Mouse (Mus musculus) bone marrow, adult 2 months (tissue): ENCODE measurements around the gene Lima1. TPM values are rescaled to one million over a fixed set of nuclear protein-coding genes. Genes with fewer than 3 reads are reported as not detected.

Experiments
- H3K27ac ChIP-seq: fragments of 200-500 bp; 2 replicates; pipeline ENCODE4 v1.5.1; 2012; ENCODE audit warnings: low read depth, mild to moderate bottlenecking, control low read depth, inconsistent platforms, low read length; ENCODE audit not compliant: control insufficient read depth, poor library complexity, insufficient read depth
- H3K4me1 ChIP-seq: fragments of 200-500 bp; 2 replicates; pipeline ENCODE4 v1.6.1; 2011; ENCODE audit warnings: low read length; ENCODE audit not compliant: control insufficient read depth, insufficient read depth
- H3K4me3 ChIP-seq: fragments of 200-500 bp; replicated peaks from 2 replicates; pipeline ENCODE3; 2011; ENCODE audit warnings: mild to moderate bottlenecking, low read depth, low read length, control low read depth; ENCODE audit not compliant: control insufficient read depth
- CTCF ChIP-seq: fragments of 200-500 bp; IDR thresholded peaks from 2 replicates; pipeline ENCODE4 v1.5.1; 2011; ENCODE audit warnings: low read length, control low read depth; ENCODE audit not compliant: control insufficient read depth, insufficient read depth
- POLR2A ChIP-seq: fragments of 200-500 bp; IDR thresholded peaks from 2 replicates; pipeline ENCODE4 v1.6.1; 2011; ENCODE audit warnings: low read depth, mild to moderate bottlenecking, control low read depth, low read length, borderline replicate concordance; ENCODE audit not compliant: control insufficient read depth
- WGBS: fragments of 180-500 bp; shearing (Covaris S2); methylation state at CpG from one replicate; pipeline ENCODE4 v1.1.7; 2018; 5-methylcytosine and 5-hydroxymethylcytosine counted together
- polyA plus RNA-seq: library from polyadenylated mRNA; stranded (reverse); fragments of >200 nt; gene quantifications from 2 replicates; pipeline ENCODE4 v1.2.4, GENCODE M21; 2011; ENCODE audit warnings: low replicate concordance; ENCODE audit not compliant: missing spikeins, insufficient read depth, insufficient read length

The Lima1 gene
- polyA plus RNA-seq, 1 experiment = 6.5 TPM

- no peaks in the 10 kb centered on the region for H3K4me1 ChIP-seq
- H3K27ac ChIP-seq = no peak overlapping the region
- TF ChIP-seq POLR2A (no peak), CTCF (no peak)
- WGBS = 91% methylated on average over 5 of the region's 5 CpGs
- no peak overlapping the region for H3K4me3 ChIP-seq
These were observed 3.3 kb upstream of the Lima1 start for GRCm38 (mm10) chr15:99878541-99878940.

- Histone ChIP-seq H3K27ac (no peak overlapping the region), H3K4me3 (peak overlapping the region; percentile 62), H3K4me1 (no peaks in the 10 kb centered on the region)
- 4% methylated on average over 30 of the region's 30 CpGs for WGBS
- TF ChIP-seq CTCF = no peak
These were observed 483 bp downstream of the Lima1 start for GRCm38 (mm10) chr15:99874612-99875333.

GRCm38 (mm10) chr15:99872543-99872942, 2.7 kb downstream of the Lima1 start:
- no peak for TF ChIP-seq POLR2A
- no peak for TF ChIP-seq CTCF

GRCm38 (mm10) chr15:99867654-99868053, 7.6 kb downstream of the Lima1 start:
- Histone ChIP-seq H3K27ac (no peak overlapping the region), H3K4me3 (no peak overlapping the region), H3K4me1 (no peaks in the 10 kb centered on the region)
- 71% methylated on average over 4 of the region's 4 CpGs for WGBS
- TF ChIP-seq POLR2A (no peak), CTCF (no peak)

More at GRCm38 (mm10) chr15:99872543-99872942, 2.7 kb downstream of the Lima1 start:
- Histone ChIP-seq H3K4me1 (no peaks in the 10 kb centered on the region), H3K4me3 (no peak overlapping the region), H3K27ac (no peak overlapping the region)
- WGBS = 90% methylated on average over 3 of the region's 3 CpGs

GRCm38 (mm10) chr15:99866450-99867221, 8.6 kb downstream of the Lima1 start:
- no peaks in the 10 kb centered on the region for H3K4me1 ChIP-seq
- WGBS = 9% methylated on average over 15 of the region's 15 CpGs
- no peak for TF ChIP-seq POLR2A
- TF ChIP-seq CTCF = no peak
- H3K27ac ChIP-seq = no peak overlapping the region
- no peak overlapping the region for H3K4me3 ChIP-seq

- Histone ChIP-seq H3K4me1 (no peaks in the 10 kb centered on the region), H3K27ac (no peak overlapping the region), H3K4me3 (no peak overlapping the region)
- 61% methylated on average over 5 of the region's 5 CpGs for WGBS
- TF ChIP-seq POLR2A (no peak), CTCF (no peak)
These were observed 9.3 kb downstream of the Lima1 start for GRCm38 (mm10) chr15:99865942-99866341.

- no peak overlapping the region for H3K27ac ChIP-seq
- no peak for TF ChIP-seq CTCF
- no peak for TF ChIP-seq POLR2A
These were observed 9.7 kb downstream of the Lima1 start for GRCm38 (mm10) chr15:99865494-99865941.

GRCm38 (mm10) chr15:99865046-99865445, 10.2 kb downstream of the Lima1 start:
- Histone ChIP-seq H3K4me1 (no peaks in the 10 kb centered on the region), H3K27ac (no peak overlapping the region), H3K4me3 (no peak overlapping the region)
- no peak for TF ChIP-seq POLR2A
- no peak for TF ChIP-seq CTCF
- 88% methylated on average over 7 of the region's 7 CpGs for WGBS

More at GRCm38 (mm10) chr15:99865494-99865941, 9.7 kb downstream of the Lima1 start:
- 84% methylated on average over 20 of the region's 20 CpGs for WGBS
- H3K4me1 ChIP-seq = no peaks in the 10 kb centered on the region
- H3K4me3 ChIP-seq = no peak overlapping the region
